Mouse (Mus musculus): ENCODE measurements around the gene Slc6a5. TPM values are rescaled to one million over a fixed set of nuclear protein-coding genes. Genes with fewer than 3 reads are reported as not detected.
"Not testable (repeated sequence)": the region's sequence is repeated elsewhere in the genome, so short reads cannot be mapped to it uniquely, and the experiment has no call there.

Gene Slc6a5
- total RNA-seq, 1 experiment from 2014 or later, result 1.7 TPM

GRCm38 (mm10) chr7:49913728-49914328, 3.9 kb downstream of the Slc6a5 start:
- no peak for DNase-seq

DNA sequence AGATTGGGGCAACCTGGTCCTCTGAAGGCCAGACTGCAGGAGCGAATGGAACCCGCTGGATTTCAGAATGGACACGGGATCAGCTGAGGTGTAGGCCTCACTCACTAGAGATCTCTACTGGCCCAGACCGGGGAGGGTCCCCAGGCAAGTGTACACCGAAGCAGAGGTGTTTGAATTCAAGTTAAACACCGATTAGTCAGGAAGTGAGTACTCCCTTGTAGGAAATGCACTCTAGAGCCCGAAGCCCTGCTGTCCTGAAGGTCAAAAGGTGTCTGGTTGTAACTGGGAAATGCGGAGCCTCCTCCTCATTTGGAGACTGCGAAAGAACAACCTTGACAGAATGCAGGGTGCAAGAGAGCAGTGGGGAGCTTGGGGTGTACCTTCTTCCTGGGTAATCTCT, 5.0 kb downstream of the Slc6a5 start:
- no peak for DNase-seq

GRCm38 (mm10) chr7:49915471-49915870, 5.5 kb downstream of the Slc6a5 start:
- no peak for DNase-seq

DNA sequence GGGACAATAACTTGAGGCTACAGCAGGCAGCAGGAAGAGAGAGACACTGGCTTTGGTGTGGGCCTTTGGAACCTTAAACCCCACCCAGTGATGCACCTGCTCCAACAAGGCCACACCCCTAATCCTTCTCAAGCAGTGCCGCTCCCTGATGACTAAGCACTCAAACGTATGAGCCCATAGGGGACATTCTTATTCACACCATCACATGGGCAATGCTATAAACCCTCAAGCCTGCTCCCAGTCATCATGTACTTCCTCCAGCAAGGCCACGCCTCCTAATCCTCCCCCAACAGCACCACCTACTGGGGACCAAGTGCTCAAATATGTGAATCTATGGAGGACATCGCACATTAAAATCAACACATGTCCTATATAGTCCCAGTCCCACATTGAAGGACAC, 9.5 kb downstream of the Slc6a5 start:
- no peak for DNase-seq

DNA sequence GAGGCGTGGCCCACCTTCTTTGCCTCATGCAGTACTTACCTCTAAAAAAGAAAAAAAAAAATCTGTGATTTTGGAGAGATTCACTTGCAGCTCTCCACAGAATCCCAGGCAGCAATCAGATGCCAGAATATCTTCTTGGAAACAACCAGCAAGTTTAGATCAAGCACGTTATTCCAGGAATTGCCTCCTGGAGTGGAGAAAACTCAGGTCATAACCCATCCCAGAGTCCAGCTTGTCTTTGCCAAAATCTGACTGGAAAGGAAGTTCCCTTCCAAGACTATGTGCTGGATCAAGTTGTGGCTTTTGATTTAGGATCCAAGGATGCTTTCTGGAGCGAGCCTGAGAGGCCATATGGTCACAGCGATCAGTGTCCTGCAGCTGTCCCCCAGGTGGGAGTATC, 10.8 kb downstream of the Slc6a5 start:
- no peak for DNase-seq

DNA sequence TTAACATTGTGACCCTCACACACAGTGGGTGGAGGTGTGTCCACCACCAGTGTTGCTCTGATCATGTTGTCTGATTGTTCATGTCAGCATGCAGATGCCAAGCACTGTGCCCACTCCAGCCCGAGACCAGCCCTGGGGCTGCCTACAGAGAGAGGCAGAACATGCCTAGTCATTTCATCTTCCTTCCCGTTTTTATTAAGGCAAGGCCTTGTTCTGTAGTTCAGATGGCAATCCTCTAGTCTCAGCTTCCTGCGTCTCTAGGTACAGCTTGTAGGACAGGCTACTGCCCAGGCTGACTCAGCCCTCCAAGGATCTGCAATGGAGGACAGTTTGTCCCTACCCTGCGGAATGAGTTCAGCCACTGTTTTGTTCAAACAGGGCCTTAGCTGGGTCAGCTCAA, 13.0 kb downstream of the Slc6a5 start:
- DNase-seq, result peak; percentile 47

- peak; percentile 86 for DNase-seq
Measured at GRCm38 (mm10) chr7:49923376-49923775, 13.4 kb downstream of the Slc6a5 start.

DNA sequence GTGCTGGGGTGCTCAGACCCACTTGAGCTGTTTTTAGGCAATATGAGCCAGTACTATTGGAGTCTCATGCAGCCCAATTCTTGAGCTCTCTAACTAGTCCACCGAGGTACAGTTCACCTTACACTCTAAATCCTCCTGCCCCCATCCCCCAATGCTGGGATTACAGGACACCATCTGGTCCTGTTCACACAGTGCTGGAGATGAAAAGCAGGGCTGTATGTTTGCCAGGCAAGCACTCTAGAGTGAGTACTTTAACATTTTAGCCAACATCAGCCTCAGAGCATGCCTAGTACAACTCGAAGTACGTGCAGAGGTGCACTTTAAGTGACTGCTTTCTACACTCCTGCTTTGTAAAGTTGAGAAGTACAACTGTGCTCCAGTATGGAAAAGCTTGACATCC, 18.6 kb downstream of the Slc6a5 start:
- DNase-seq, result no peak

DNA sequence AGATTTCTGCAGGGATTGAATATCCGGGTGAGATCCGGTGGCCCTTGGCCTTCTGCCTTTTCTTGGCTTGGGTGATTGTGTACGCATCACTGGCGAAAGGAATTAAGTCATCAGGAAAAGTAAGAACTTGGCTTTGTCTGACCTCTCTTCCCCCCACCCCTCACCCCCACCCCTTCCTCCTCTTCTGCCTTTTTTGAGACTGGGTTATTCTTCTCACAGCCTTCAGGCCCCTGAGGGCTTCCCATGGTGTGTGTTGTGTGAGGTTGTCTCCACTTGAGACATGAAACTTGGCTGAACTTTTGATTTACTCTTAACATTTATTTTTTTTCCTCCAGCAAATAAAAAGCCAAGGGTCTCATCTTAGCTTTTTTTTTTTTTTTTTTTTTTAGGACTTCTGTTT, 20.1 kb downstream of the Slc6a5 start:
- no peak for DNase-seq

- DNase-seq, result not testable (repeated sequence)
Measured at GRCm38 (mm10) chr7:49933386-49934115, 23.6 kb downstream of the Slc6a5 start.

DNA sequence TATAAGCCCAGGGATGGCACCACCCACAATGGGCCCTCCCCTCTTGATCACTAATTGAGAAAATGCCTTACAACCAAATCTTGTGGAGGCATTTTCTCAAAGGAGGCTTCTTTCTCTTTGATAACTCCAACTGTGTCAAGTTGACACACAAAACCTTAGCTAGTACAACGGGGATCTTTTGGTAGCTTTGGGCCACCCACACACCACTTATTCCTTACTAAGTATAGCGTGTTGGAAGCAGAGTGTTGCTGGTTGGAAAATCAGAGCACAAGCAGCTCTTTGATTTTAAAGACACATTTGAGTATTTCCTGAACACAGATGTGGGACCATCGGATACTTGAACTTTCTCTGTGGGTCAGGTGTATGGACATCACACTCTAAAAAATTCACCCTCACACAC, 26.9 kb downstream of the Slc6a5 start:
- DNase-seq, result no peak

GRCm38 (mm10) chr7:49942023-49942422, 32.1 kb downstream of the Slc6a5 start:
- DNase-seq, result no peak

- no peak for DNase-seq
Measured at GRCm38 (mm10) chr7:49942490-49942889, 32.5 kb downstream of the Slc6a5 start.

GRCm38 (mm10) chr7:49946691-49947090, 36.7 kb downstream of the Slc6a5 start:
- no peak for DNase-seq

- DNase-seq, result peak; percentile 17
Measured at GRCm38 (mm10) chr7:49953546-49954181, 43.7 kb downstream of the Slc6a5 start.

- DNase-seq, result no peak
Measured at GRCm38 (mm10) chr7:49954834-49955233, 44.9 kb downstream of the Slc6a5 start.

GRCm38 (mm10) chr7:49957142-49957541, 47.2 kb downstream of the Slc6a5 start:
- DNase-seq, result no peak

GRCm38 (mm10) chr7:49963764-49964163, 53.8 kb downstream of the Slc6a5 start:
- DNase-seq, result no peak

GRCm38 (mm10) chr7:49969516-49969915, 59.6 kb downstream of the Slc6a5 start:
- DNase-seq, result no peak

- peak; percentile 23 for DNase-seq
Measured at GRCm38 (mm10) chr7:49974841-49975440, 65.0 kb downstream of the Slc6a5 start, which contains the start of gene Nell1. Nell1 (plus strand) TSS chr7:49974864.

DNA sequence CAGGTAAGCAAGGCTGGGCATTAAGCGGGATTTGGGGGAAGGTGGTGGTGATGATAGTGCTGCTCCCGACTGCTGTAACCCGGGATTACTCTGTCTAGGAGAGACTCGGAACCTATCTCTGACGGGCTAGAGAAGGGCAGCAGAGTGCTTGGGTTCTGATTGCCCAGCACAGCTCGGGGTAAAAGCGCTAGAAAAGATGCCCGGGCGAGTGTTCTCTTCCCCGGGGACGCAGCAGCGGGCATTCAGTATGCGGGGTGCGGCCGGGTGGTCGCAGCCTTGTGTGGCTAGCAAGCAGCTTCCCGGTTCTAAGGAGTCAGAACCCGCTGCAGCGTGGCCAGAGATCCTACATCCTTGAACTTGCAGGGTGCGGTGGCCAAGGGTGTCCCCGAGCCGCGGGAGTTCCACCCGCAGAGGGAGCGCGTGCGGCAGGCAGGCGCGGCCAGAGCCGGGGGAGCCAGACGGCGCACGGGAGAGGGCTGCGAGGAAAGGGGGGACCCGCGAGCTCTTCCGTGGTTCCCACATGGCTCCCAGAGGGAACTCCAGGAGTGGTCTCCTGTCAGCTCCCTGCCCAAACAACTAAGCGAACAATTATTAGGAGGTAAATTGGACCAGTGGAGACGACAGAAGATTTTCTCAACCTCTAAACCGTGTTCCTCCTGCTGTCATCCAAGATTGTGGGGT, 65.6 kb downstream of the Slc6a5 start:
- DNase-seq, result no peak

- DNase-seq, result no peak
Measured at GRCm38 (mm10) chr7:49981511-49982227, 71.7 kb downstream of the Slc6a5 start.
